Mouse (Mus musculus): ENCODE data around the gene Nkiras2.

- TF ChIP-seq NRF1 (IDR thresholded peaks at IDR 0.05; ENCODE audit: low read depth, low read length) (0 out of 2 replicates have a peak, but pooled peaks have one; percentile 19), POLR2A (IDR thresholded peaks at IDR 0.05; ENCODE audit: low read depth, low read length) (no peak), SMC3 (IDR thresholded peaks at IDR 0.05; ENCODE audit: low read depth, low read length) (peak; percentile 92), TBP (conservative IDR thresholded peaks at IDR 0.05; ENCODE audit: low read depth, low read length) (no peak), RAD21 (IDR thresholded peaks at IDR 0.05; ENCODE audit: low read depth, low read length) (peak; percentile 97), MEF2A (IDR thresholded peaks at IDR 0.05; ENCODE audit: borderline replicate concordance, low read depth, low read length) (peak; percentile 47; the same call in 1 of the 2 replicates), TCF12 (IDR thresholded peaks at IDR 0.05; ENCODE audit: low read depth, low read length) (peak; percentile 52), UBTF (IDR thresholded peaks at IDR 0.05; ENCODE audit: low read depth, low read length) (no peak), BHLHE40 (IDR thresholded peaks at IDR 0.05; ENCODE audit: low read depth, low read length) (no peak), GABPA (IDR thresholded peaks at IDR 0.05; ENCODE audit: insufficient replicate concordance, low read depth, low read length) (no peak)
Measured at GRCm38 (mm10) chr11:100570430-100571201, 48.4 kb upstream of the Nkiras2 start.
